8 mouse cellular contexts compared by ENCODE assay signal in genomic region chr2:131186771-131187601, GRCm38 (mm10). TPM values are rescaled to one million over a fixed set of nuclear protein-coding genes. Genes with fewer than 3 reads are reported as not detected.
DNase-seq lines count a peak whose midpoint lies in the region; ATAC-seq and TF ChIP-seq lines count a peak whose summit lies in the region.

Gene Cdc25b (plus strand): TSS chr2:131186949.
Gene Spef1 (minus strand): TSS chr2:131187282.

- peak within 1 kb of the TSS; percentile 73 for H3K4me3 ChIP-seq in forebrain, embryonic 16.5 days (replicated peaks; ENCODE audit: low read length)
- peak within 1 kb of the TSS; percentile 63 for H3K4me3 ChIP-seq in layer of hippocampus, adult 2 months
- H3K4me3 ChIP-seq in lung, embryonic 16.5 days (ENCODE audit: low read length), result peak within 1 kb of the TSS; percentile 78

- DNase-seq in MN1 (ENCODE audit: low spot score), result peak; percentile 88
- DNase-seq in cerebellum, adult 18-20 months, result peak; percentile 82 to 87
- peak; percentile 77 for DNase-seq in heart, postnatal 25 days (ENCODE audit: low spot score)
- DNase-seq in layer of hippocampus, adult 2 months (ENCODE audit: low spot score in 2 of 2), result peak; percentile 82 to 85
- peak; percentile 78 for DNase-seq in ovary, adult 18-20 months (ENCODE audit: low spot score)
- DNase-seq in thymus, postnatal 0 days (ENCODE audit: low spot score), result peak; percentile 83

- peak; percentile 89 for ATAC-seq in forebrain, embryonic 16.5 days
- peak; percentile 94 for ATAC-seq in lung, embryonic 16.5 days (ENCODE audit: low read depth)

- H3K27me3 ChIP-seq in forebrain, embryonic 16.5 days (replicated peaks; ENCODE audit: control insufficient read depth, insufficient read depth, low read length), result no peaks in the 10 kb centered on the region
- H3K27me3 ChIP-seq in lung, embryonic 16.5 days (ENCODE audit: control insufficient read depth, insufficient read depth, low read depth, low read length), result no peaks in the 10 kb centered on the region; the same call in 1 of the 2 replicates

- H3K9me3 ChIP-seq in forebrain, embryonic 16.5 days (ENCODE audit: control insufficient read depth, low read length), result no peaks in the 10 kb centered on the region
- H3K9me3 ChIP-seq in lung, embryonic 16.5 days (ENCODE audit: control insufficient read depth, low read length), result no peaks in the 10 kb centered on the region

- no peaks in the 10 kb centered on the region for H3K36me3 ChIP-seq in forebrain, embryonic 16.5 days (ENCODE audit: control insufficient read depth, insufficient read depth)
- peaks cover 7% of the 10 kb centered on the region for H3K36me3 ChIP-seq in lung, embryonic 16.5 days (ENCODE audit: control insufficient read depth, insufficient read depth, low read length)

- under 1% methylated on average over 34 of the region's 43 CpGs for WGBS in forebrain, embryonic 16.5 days
- WGBS in lung, embryonic 16.5 days, result under 1% methylated on average over 42 of the region's 43 CpGs

- peak; percentile 71 for TF ChIP-seq CTCF in layer of hippocampus, adult 2 months (conservative IDR thresholded peaks at IDR 0.05)

- peak within 1 kb of the TSS; percentile 87 for H3K4me2 ChIP-seq in forebrain, embryonic 16.5 days (ENCODE audit: low read length)
- peak within 1 kb of the TSS; percentile 73 for H3K4me2 ChIP-seq in lung, embryonic 16.5 days (ENCODE audit: low read depth, low read length)

- H3K4me1 ChIP-seq in forebrain, embryonic 16.5 days (replicated peaks; ENCODE audit: control insufficient read depth, insufficient read depth, low read length), result peaks cover 29% of the 10 kb centered on the region
- H3K4me1 ChIP-seq in lung, embryonic 16.5 days (replicated peaks; ENCODE audit: control insufficient read depth, insufficient read depth, low read length), result peaks cover 24% of the 10 kb centered on the region

- intact Hi-C loops in heart, postnatal 25 days (cut with DNase I), result loop anchor here (10.0 kb wide), 1 partner anchor 328 kb away; no protein-coding TSS in a partner anchor

- peak within 1 kb of the TSS; percentile 80 for H3K9ac ChIP-seq in forebrain, embryonic 16.5 days (replicated peaks; ENCODE audit: low read depth, low read length)
- peak within 1 kb of the TSS; percentile 87 for H3K9ac ChIP-seq in lung, embryonic 16.5 days (ENCODE audit: low read length)

- H3K27ac ChIP-seq in forebrain, embryonic 16.5 days (ENCODE audit: low read length), result peak within 1 kb of the TSS; percentile 58
- peak within 1 kb of the TSS; percentile 86 for H3K27ac ChIP-seq in layer of hippocampus, adult 2 months
- H3K27ac ChIP-seq in lung, embryonic 16.5 days (ENCODE audit: low read length), result peak within 1 kb of the TSS; percentile 77

RNA-seq across cellular contexts. Expression of gene Cdc25b, which starts in this region (rescaled TPM):
- polyA plus RNA-seq in forebrain, embryonic 16.5 days (2015; fragmentation: Nextera tagmentation; extraction: Ambion mirVana), result 33.6 and 35.9 TPM in 2 replicates
- 1 to 10 TPM; 6.1 to 8.1 TPM for total RNA-seq in heart, postnatal 25 days (2021)
- total RNA-seq in layer of hippocampus, adult 2 months (2021), result 10 to 100 TPM; 23.4 to 25.5 TPM
- polyA plus RNA-seq in lung, embryonic 16.5 days (2015; fragmentation: Nextera tagmentation; extraction: Ambion mirVana), result 61.0 TPM in 2 replicates
- 48.4 and 58.6 TPM in 2 replicates for polyA plus RNA-seq in thymus, postnatal 0 days (2015; fragmentation: Nextera tagmentation; extraction: Ambion mirVana)

RNA-seq across cellular contexts. Expression of gene Spef1, which starts in this region (rescaled TPM):
- polyA plus RNA-seq in forebrain, embryonic 16.5 days (2015; fragmentation: Nextera tagmentation; extraction: Ambion mirVana), result 11.3 and 12.6 TPM in 2 replicates
- total RNA-seq in heart, postnatal 25 days (2021), result 1 to 10 TPM; 7.1 to 8.7 TPM
- 1 to 10 TPM; 8.5 to 8.9 TPM for total RNA-seq in layer of hippocampus, adult 2 months (2021)
- 6.5 and 8.8 TPM in 2 replicates for polyA plus RNA-seq in lung, embryonic 16.5 days (2015; fragmentation: Nextera tagmentation; extraction: Ambion mirVana)
- 1.4 and 1.5 TPM in 2 replicates for polyA plus RNA-seq in thymus, postnatal 0 days (2015; fragmentation: Nextera tagmentation; extraction: Ambion mirVana)

Comparison
In these comparisons a context has a peak if more than half of its experiments do, and no peak if none do; other contexts are left out.
1. Peak in every context shown above with its lines: DNase-seq, ATAC-seq, H3K4me3 ChIP-seq and H3K27ac ChIP-seq.